Mouse (Mus musculus) lung, embryonic 16.5 days (tissue): ENCODE data around the gene Manba. TPM values are rescaled to one million over a fixed set of nuclear protein-coding genes. Genes with fewer than 3 reads are reported as not detected.

Experiments
- ATAC-seq: fragments of 200-750 bp; cut with Nextera tagmentation; 2 replicates; pipeline ENCODE4 v1.8.0; 2017; ENCODE audit warnings: low read depth, mild to moderate bottlenecking, moderate library complexity
- H3K27ac ChIP-seq: fragments of 300-500 bp; sonication (generic); 2 replicates; pipeline ENCODE4 v1.5.1; 2014; ENCODE audit warnings: mild to moderate bottlenecking, control low read depth, low read length
- H3K27me3 ChIP-seq: fragments of 300-500 bp; sonication (generic); 2 replicates; pipeline ENCODE4 v1.6.1; 2014; ENCODE audit warnings: low read depth, low read length, mixed read lengths; ENCODE audit not compliant: control insufficient read depth, insufficient read depth
- H3K36me3 ChIP-seq: fragments of 300-500 bp; sonication (generic); 2 replicates; pipeline ENCODE4 v1.6.1; 2014; ENCODE audit warnings: low read length; ENCODE audit not compliant: control insufficient read depth, insufficient read depth
- H3K4me1 ChIP-seq: fragments of 300-500 bp; sonication (generic); replicated peaks from 2 replicates; pipeline ENCODE4 v1.6.1; 2014; ENCODE audit warnings: low read length, mixed read lengths; ENCODE audit not compliant: control insufficient read depth, insufficient read depth
- H3K4me2 ChIP-seq: fragments of 300-500 bp; sonication (generic); 2 replicates; pipeline ENCODE4 v1.6.1; 2014; ENCODE audit warnings: low read depth, low read length, control low read depth
- H3K4me3 ChIP-seq: fragments of 300-500 bp; sonication (generic); 2 replicates; pipeline ENCODE4 v1.5.1; 2014; ENCODE audit warnings: mild to moderate bottlenecking, low read length, control low read depth
- H3K9ac ChIP-seq: fragments of 300-500 bp; sonication (generic); 2 replicates; pipeline ENCODE4 v1.6.1; 2014; ENCODE audit warnings: low read length, control low read depth
- H3K9me3 ChIP-seq: fragments of 300-500 bp; sonication (generic); 2 replicates; pipeline ENCODE4 v1.6.1; 2016; ENCODE audit warnings: low read length; ENCODE audit not compliant: control insufficient read depth
- WGBS: fragments of 180-500 bp; shearing (Covaris S2); extraction: QIAGEN DNeasy Blood & Tissue Kit; methylation state at CpG from one replicate; pipeline ENCODE4 v1.1.7; 2014; 5-methylcytosine and 5-hydroxymethylcytosine counted together
- polyA plus RNA-seq: library from polyadenylated mRNA; unstranded; fragments of >200 nt; fragmentation: Nextera tagmentation; extraction: Ambion mirVana; gene quantifications from 2 replicates; pipeline ENCODE4 v1.2.1, GENCODE M21; 2015

Manba gene
- polyA plus RNA-seq, 1 experiment from 2014 or later: 11.2 TPM

- Histone ChIP-seq H3K27ac (peak overlapping the region; percentile 63), H3K27me3 (no peaks in the 10 kb centered on the region), H3K36me3 (peaks cover 26% of the 10 kb centered on the region), H3K9me3 (no peaks in the 10 kb centered on the region), H3K9ac (no peak overlapping the region; the same call in 1 of the 2 replicates), H3K4me1 (peaks cover 27% of the 10 kb centered on the region), H3K4me2 (peak overlapping the region; percentile 37), H3K4me3 (peak overlapping the region; percentile 28)
- 68% methylated on average over 24 of the region's 24 CpGs for WGBS
- no peak for ATAC-seq
Observed at GRCm38 (mm10) chr3:135607660-135608473, 122.5 kb downstream of the Manba start.

- no peak overlapping the region for H3K27ac ChIP-seq
- H3K36me3 ChIP-seq: peaks cover 17% of the 10 kb centered on the region; the same call in 1 of the 2 replicates
- no peak for ATAC-seq
- H3K27me3 ChIP-seq: no peaks in the 10 kb centered on the region
- H3K4me3 ChIP-seq: no peak overlapping the region
- 58% methylated on average over 3 of the region's 3 CpGs for WGBS
- peaks cover 21% of the 10 kb centered on the region for H3K4me1 ChIP-seq
- H3K9ac ChIP-seq: no peak overlapping the region
- no peaks in the 10 kb centered on the region for H3K9me3 ChIP-seq
- H3K4me2 ChIP-seq: no peak overlapping the region
Observed at GRCm38 (mm10) chr3:135610221-135610620, 124.8 kb downstream of the Manba start.

- 62% methylated on average over 3 of the region's 3 CpGs for WGBS
- H3K27me3 ChIP-seq: no peaks in the 10 kb centered on the region
- no peak overlapping the region for H3K9ac ChIP-seq
- no peak overlapping the region for H3K27ac ChIP-seq
- H3K36me3 ChIP-seq: peaks cover 25% of the 10 kb centered on the region; the same call in 1 of the 2 replicates
- no peaks in the 10 kb centered on the region for H3K4me1 ChIP-seq
- no peaks in the 10 kb centered on the region for H3K9me3 ChIP-seq
- no peak for ATAC-seq
- H3K4me3 ChIP-seq: no peak overlapping the region
- H3K4me2 ChIP-seq: no peak overlapping the region
Observed at GRCm38 (mm10) chr3:135614376-135614775, 129.0 kb downstream of the Manba start.

GRCm38 (mm10) chr3:135616730-135617129 is 131.3 kb downstream of the Manba start:
- Histone ChIP-seq H3K4me3 (no peak overlapping the region), H3K9me3 (no peaks in the 10 kb centered on the region), H3K27me3 (no peaks in the 10 kb centered on the region), H3K27ac (no peak overlapping the region), H3K4me2 (no peak overlapping the region), H3K9ac (no peak overlapping the region), H3K4me1 (no peaks in the 10 kb centered on the region), H3K36me3 (peaks cover 23% of the 10 kb centered on the region; the same call in 1 of the 2 replicates)
- WGBS: 88% methylated on average over 7 of the region's 7 CpGs
- ATAC-seq: no peak

Other genes starting within 250 kb of the Manba start
- gene Bdh2, start 204.4 kb upstream of the Manba start, polyA plus RNA-seq: 8.0 and 8.3 TPM in 2 replicates
- 1.1 and 1.8 TPM in 2 replicates for gene Slc9b2, start 177.9 kb upstream of the Manba start, polyA plus RNA-seq
- 0.16 and 0.34 TPM in 2 replicates for gene Slc9b1, start 137.6 kb upstream of the Manba start, polyA plus RNA-seq
- 60.3 and 62.8 TPM in 2 replicates for gene Cisd2, start 61.7 kb upstream of the Manba start, polyA plus RNA-seq
- gene Ube2d3, start 47.5 kb upstream of the Manba start, polyA plus RNA-seq: 485 and 516 TPM in 2 replicates
- gene Nfkb1, start 205.9 kb downstream of the Manba start, polyA plus RNA-seq: 26.8 and 29.0 TPM in 2 replicates